Mouse (Mus musculus): ENCODE results near the gene Naxd. TPM values are rescaled to one million over a fixed set of nuclear protein-coding genes. Genes with fewer than 3 reads are reported as not detected.

Naxd gene
- total and polyA plus RNA-seq, 3 experiments, result 38.2 to 78.6 (median 56.3) TPM

- no peaks in the 10 kb centered on the region for H3K27me3 ChIP-seq (ENCODE audit: insufficient read depth, low read length)
- peak; percentile 77 for ATAC-seq (ENCODE audit: extremely low read depth, insufficient number of reproducible peaks, low FRiP score, poor library complexity, severe bottlenecking)
- H3K9me3 ChIP-seq (replicated peaks), result no peaks in the 10 kb centered on the region
- H3K4me1 ChIP-seq (ENCODE audit: insufficient read depth, low read depth, low read length), result peaks cover 70% of the 10 kb centered on the region
- TF ChIP-seq GATA2 (IDR thresholded peaks at IDR 0.05; ENCODE audit: borderline replicate concordance, low read depth, low read length) (no peak), GATA1 (IDR thresholded peaks at IDR 0.05; ENCODE audit: borderline replicate concordance, low read length) (no peak), CTCF (IDR thresholded peaks at IDR 0.05; ENCODE audit: low read depth, low read length) (no peak), TAL1 (conservative IDR thresholded peaks at IDR 0.05; ENCODE audit: low read depth, low read length) (no peak; the same call in 1 of the 2 replicates), POLR2AphosphoS5 (IDR thresholded peaks at IDR 0.05; ENCODE audit: insufficient replicate concordance, low read depth, low read length) (no peak)
- peak overlapping the region; percentile 36; the same call in 1 of the 2 replicates for H3K4me3 ChIP-seq (ENCODE audit: low read depth, low read length)
- peak; percentile 49 for DNase-seq (ENCODE audit: low spot score)
- H3K36me3 ChIP-seq (replicated peaks), result peaks cover 97% of the 10 kb centered on the region
Measured at GRCm38 (mm10) chr8:11503476-11504232, 6.3 kb downstream of the Naxd start.

- no peaks in the 10 kb centered on the region for H3K9me3 ChIP-seq (replicated peaks)
- no peaks in the 10 kb centered on the region for H3K27me3 ChIP-seq (ENCODE audit: insufficient read depth, low read length)
- ATAC-seq (ENCODE audit: extremely low read depth, insufficient number of reproducible peaks, low FRiP score, poor library complexity, severe bottlenecking) (no peak), DNase-seq (ENCODE audit: low spot score) (no peak)
- no peak overlapping the region for H3K4me3 ChIP-seq (ENCODE audit: low read depth, low read length)
- peaks cover 99% of the 10 kb centered on the region for H3K36me3 ChIP-seq (replicated peaks)
- H3K4me1 ChIP-seq (ENCODE audit: insufficient read depth, low read depth, low read length), result peaks cover 69% of the 10 kb centered on the region
- TF ChIP-seq TAL1 (conservative IDR thresholded peaks at IDR 0.05; ENCODE audit: low read depth, low read length), result no peak
- TF ChIP-seq GATA2 (IDR thresholded peaks at IDR 0.05; ENCODE audit: borderline replicate concordance, low read depth, low read length), result no peak
- no peak for TF ChIP-seq POLR2AphosphoS5 (IDR thresholded peaks at IDR 0.05; ENCODE audit: insufficient replicate concordance, low read depth, low read length)
- TF ChIP-seq GATA1 (IDR thresholded peaks at IDR 0.05; ENCODE audit: borderline replicate concordance, low read length), result no peak
- TF ChIP-seq CTCF (IDR thresholded peaks at IDR 0.05; ENCODE audit: low read depth, low read length), result no peak
Measured at GRCm38 (mm10) chr8:11506074-11506473, 8.8 kb downstream of the Naxd start.

DNA sequence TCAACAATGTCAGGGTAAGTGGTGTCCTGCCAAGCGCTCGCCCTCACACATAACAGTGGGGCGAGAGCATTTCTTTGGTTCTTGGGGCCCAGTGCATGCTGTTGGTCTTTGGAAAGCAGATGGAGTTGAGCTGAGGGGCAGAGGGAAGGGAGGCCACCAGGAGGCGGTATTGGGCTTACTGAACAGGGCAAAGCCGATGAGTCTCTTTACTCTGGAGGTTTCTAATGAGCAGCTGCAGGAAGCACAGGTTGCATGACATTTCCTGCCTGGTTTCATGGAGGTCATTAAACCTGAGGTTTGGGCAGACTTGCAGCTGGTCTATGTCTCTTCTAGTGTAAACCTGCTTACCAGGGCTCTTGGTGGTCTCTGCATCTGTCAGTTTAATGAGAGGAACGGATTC lies 9.5 kb downstream of the Naxd start:
- peak; percentile 40; the same call in 1 of the 2 replicates for ATAC-seq (ENCODE audit: extremely low read depth, insufficient number of reproducible peaks, low FRiP score, poor library complexity, severe bottlenecking)
- DNase-seq (ENCODE audit: low spot score), result no peak
- H3K4me1 ChIP-seq (ENCODE audit: insufficient read depth, low read depth, low read length), result peaks cover 71% of the 10 kb centered on the region
- no peak overlapping the region for H3K4me3 ChIP-seq (ENCODE audit: low read depth, low read length)
- H3K27me3 ChIP-seq (ENCODE audit: insufficient read depth, low read length), result no peaks in the 10 kb centered on the region
- peaks cover 99% of the 10 kb centered on the region for H3K36me3 ChIP-seq (replicated peaks)
- H3K9me3 ChIP-seq (replicated peaks), result no peaks in the 10 kb centered on the region
- no peak for TF ChIP-seq GATA2 (IDR thresholded peaks at IDR 0.05; ENCODE audit: borderline replicate concordance, low read depth, low read length)
- TF ChIP-seq CTCF (IDR thresholded peaks at IDR 0.05; ENCODE audit: low read depth, low read length), result peak; percentile 51

DNA sequence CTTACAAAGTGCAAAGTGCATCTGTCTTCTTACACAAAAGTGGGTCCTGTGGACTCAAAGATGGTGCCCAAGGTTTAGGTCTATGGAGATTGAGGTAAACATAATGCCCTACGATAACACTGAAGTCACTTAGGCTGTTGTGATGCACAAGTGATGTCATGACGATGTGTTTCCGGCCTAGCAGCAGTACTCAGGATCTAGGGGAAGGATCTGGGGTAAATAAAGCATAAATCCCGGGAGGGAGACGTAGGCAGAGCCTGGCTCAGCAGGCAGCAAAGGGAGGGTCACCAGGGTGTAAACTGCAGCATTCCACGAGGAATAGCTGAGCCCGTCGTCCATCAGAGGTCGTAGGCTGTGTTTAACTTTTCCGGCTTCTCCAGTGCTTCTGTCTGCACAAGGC lies 11.6 kb downstream of the Naxd start:
- Histone ChIP-seq H3K36me3 (replicated peaks) (peaks cover 98% of the 10 kb centered on the region), H3K4me1 (ENCODE audit: insufficient read depth, low read depth, low read length) (peaks cover 75% of the 10 kb centered on the region), H3K27me3 (ENCODE audit: insufficient read depth, low read length) (no peaks in the 10 kb centered on the region), H3K9me3 (replicated peaks) (no peaks in the 10 kb centered on the region), H3K4me3 (ENCODE audit: low read depth, low read length) (no peak overlapping the region)
- TF ChIP-seq POLR2AphosphoS5 (IDR thresholded peaks at IDR 0.05; ENCODE audit: insufficient replicate concordance, low read depth, low read length), result no peak
- no peak for TF ChIP-seq TAL1 (conservative IDR thresholded peaks at IDR 0.05; ENCODE audit: low read depth, low read length)
- no peak for TF ChIP-seq GATA2 (IDR thresholded peaks at IDR 0.05; ENCODE audit: borderline replicate concordance, low read depth, low read length)
- no peak for TF ChIP-seq CTCF (IDR thresholded peaks at IDR 0.05; ENCODE audit: low read depth, low read length)
- TF ChIP-seq GATA1 (IDR thresholded peaks at IDR 0.05; ENCODE audit: borderline replicate concordance, low read length), result no peak
- ATAC-seq (ENCODE audit: extremely low read depth, insufficient number of reproducible peaks, low FRiP score, poor library complexity, severe bottlenecking) (no peak), DNase-seq (ENCODE audit: low spot score) (no peak)

DNA sequence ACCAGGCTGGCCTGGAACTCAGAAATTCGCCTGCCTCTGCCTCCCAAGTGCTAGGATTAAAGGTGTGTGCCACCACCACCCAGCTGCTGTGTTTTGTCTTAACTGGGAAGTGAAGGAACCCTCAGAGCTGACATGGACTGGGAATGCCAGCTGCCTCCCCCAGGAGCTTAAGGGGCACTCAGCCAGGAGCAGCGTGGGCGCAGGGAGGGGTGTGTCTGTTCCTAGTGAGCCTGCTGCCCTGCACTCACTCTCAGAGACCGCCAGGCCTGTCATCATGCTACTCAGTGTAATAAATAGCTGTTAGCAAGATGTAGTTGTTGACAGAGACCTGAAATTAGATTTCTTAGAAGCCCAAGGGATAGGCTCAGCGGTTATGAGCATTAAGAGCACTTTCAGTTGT lies 13.7 kb downstream of the Naxd start:
- TF ChIP-seq GATA1 (IDR thresholded peaks at IDR 0.05; ENCODE audit: borderline replicate concordance, low read length) (no peak), CTCF (IDR thresholded peaks at IDR 0.05; ENCODE audit: low read depth, low read length) (no peak), TAL1 (conservative IDR thresholded peaks at IDR 0.05; ENCODE audit: low read depth, low read length) (no peak)
- H3K36me3 ChIP-seq (replicated peaks), result peaks cover 98% of the 10 kb centered on the region
- H3K27me3 ChIP-seq (ENCODE audit: insufficient read depth, low read length), result no peaks in the 10 kb centered on the region
- H3K4me1 ChIP-seq (ENCODE audit: insufficient read depth, low read depth, low read length), result peaks cover 84% of the 10 kb centered on the region
- H3K9me3 ChIP-seq (replicated peaks), result no peaks in the 10 kb centered on the region
- no peak overlapping the region for H3K4me3 ChIP-seq (ENCODE audit: low read depth, low read length)
- ATAC-seq (ENCODE audit: extremely low read depth, insufficient number of reproducible peaks, low FRiP score, poor library complexity, severe bottlenecking), result no peak
- DNase-seq (ENCODE audit: low spot score), result no peak

DNA sequence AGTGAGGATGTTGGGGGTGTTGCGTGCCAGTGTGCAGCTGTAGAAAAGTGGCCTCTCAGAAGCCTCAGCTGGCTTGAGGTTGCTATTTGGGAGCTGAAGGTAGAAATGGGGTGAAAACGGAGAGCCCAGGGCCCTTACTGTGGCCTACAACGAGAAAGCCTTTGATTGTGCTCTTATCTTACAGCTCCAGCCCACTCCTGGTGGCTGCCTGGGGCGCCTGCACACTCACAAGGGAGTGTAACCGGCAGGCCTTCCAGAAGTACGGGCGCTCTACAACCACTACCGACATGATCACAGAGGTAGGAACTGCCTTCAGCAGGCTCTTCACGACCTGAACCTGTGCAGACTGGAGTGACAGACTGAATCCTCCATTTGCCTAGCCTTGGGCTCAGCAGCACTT lies 15.4 kb downstream of the Naxd start:
- peaks cover 98% of the 10 kb centered on the region for H3K36me3 ChIP-seq (replicated peaks)
- no peak for TF ChIP-seq POLR2AphosphoS5 (IDR thresholded peaks at IDR 0.05; ENCODE audit: insufficient replicate concordance, low read depth, low read length)
- peak; percentile 84 for TF ChIP-seq TAL1 (conservative IDR thresholded peaks at IDR 0.05; ENCODE audit: low read depth, low read length)
- DNase-seq (ENCODE audit: low spot score), result peak; percentile 83
- no peaks in the 10 kb centered on the region for H3K9me3 ChIP-seq (replicated peaks)
- ATAC-seq (ENCODE audit: extremely low read depth, insufficient number of reproducible peaks, low FRiP score, poor library complexity, severe bottlenecking), result peak; percentile 73
- H3K4me3 ChIP-seq (ENCODE audit: low read depth, low read length), result peak overlapping the region; percentile 42; the same call in 1 of the 2 replicates
- H3K27me3 ChIP-seq (ENCODE audit: insufficient read depth, low read length), result no peaks in the 10 kb centered on the region
- peaks cover 80% of the 10 kb centered on the region for H3K4me1 ChIP-seq (ENCODE audit: insufficient read depth, low read depth, low read length)
